Mouse (Mus musculus) gonadal fat pad, adult 2 months (tissue): ENCODE data around the gene Phox2b. TPM values are rescaled to one million over a fixed set of nuclear protein-coding genes. Genes with fewer than 3 reads are reported as not detected.

Experiments used
- DNase-seq: peaks from one replicate; pipeline ENCODE4 v3.0.0-alpha.2; 2012; ENCODE audit warnings: low read depth
- polyA plus RNA-seq: library from polyadenylated mRNA; depleted of rRNA; stranded (reverse); fragments of >200 nt; gene quantifications from 2 replicates; pipeline ENCODE4 v1.2.3, GENCODE M21; 2012; rRNA removed

The Phox2b gene
- polyA plus RNA-seq: 0.05 TPM in 1 of 2 replicates, not detected in the other

- no peak for DNase-seq
These were observed at the start of gene Phox2b for GRCm38 (mm10) chr5:67098733-67099323. Phox2b (minus strand) TSS chr5:67099301.

- DNase-seq: no peak
These were observed 43.5 kb upstream of the Phox2b start for GRCm38 (mm10) chr5:67142622-67143021.

GRCm38 (mm10) chr5:67139052-67140015, 40.2 kb upstream of the Phox2b start:
- DNase-seq: no peak

GRCm38 (mm10) chr5:67138643-67139042, 39.5 kb upstream of the Phox2b start:
- DNase-seq: no peak

GRCm38 (mm10) chr5:67134698-67135097, 35.6 kb upstream of the Phox2b start:
- no peak for DNase-seq

- no peak for DNase-seq
These were observed 32.6 kb upstream of the Phox2b start for GRCm38 (mm10) chr5:67131671-67132070.

- DNase-seq: no peak
These were observed 7.2 kb upstream of the Phox2b start for GRCm38 (mm10) chr5:67106261-67106660.

- no peak for DNase-seq
These were observed 3.9 kb upstream of the Phox2b start for GRCm38 (mm10) chr5:67103016-67103415.

GRCm38 (mm10) chr5:67101793-67102600, 2.9 kb upstream of the Phox2b start:
- no peak for DNase-seq

GRCm38 (mm10) chr5:67101395-67101760, 2.3 kb upstream of the Phox2b start:
- no peak for DNase-seq

GRCm38 (mm10) chr5:67100564-67101394, 1.7 kb upstream of the Phox2b start:
- no peak for DNase-seq

- no peak for DNase-seq
These were observed 531 bp upstream of the Phox2b start for GRCm38 (mm10) chr5:67099393-67100271.

- no peak for DNase-seq
These were observed 909 bp downstream of the Phox2b start for GRCm38 (mm10) chr5:67098051-67098732.

- no peak for DNase-seq
These were observed 1.7 kb downstream of the Phox2b start for GRCm38 (mm10) chr5:67097106-67098050.

GRCm38 (mm10) chr5:67096378-67096771, 2.7 kb downstream of the Phox2b start:
- no peak for DNase-seq

- DNase-seq: no peak
These were observed 3.3 kb downstream of the Phox2b start for GRCm38 (mm10) chr5:67095651-67096377.

- no peak for DNase-seq
These were observed 3.9 kb downstream of the Phox2b start for GRCm38 (mm10) chr5:67095153-67095552.

- DNase-seq: no peak
These were observed 5.1 kb downstream of the Phox2b start for GRCm38 (mm10) chr5:67093991-67094390.
